In the genomic region with DNA sequence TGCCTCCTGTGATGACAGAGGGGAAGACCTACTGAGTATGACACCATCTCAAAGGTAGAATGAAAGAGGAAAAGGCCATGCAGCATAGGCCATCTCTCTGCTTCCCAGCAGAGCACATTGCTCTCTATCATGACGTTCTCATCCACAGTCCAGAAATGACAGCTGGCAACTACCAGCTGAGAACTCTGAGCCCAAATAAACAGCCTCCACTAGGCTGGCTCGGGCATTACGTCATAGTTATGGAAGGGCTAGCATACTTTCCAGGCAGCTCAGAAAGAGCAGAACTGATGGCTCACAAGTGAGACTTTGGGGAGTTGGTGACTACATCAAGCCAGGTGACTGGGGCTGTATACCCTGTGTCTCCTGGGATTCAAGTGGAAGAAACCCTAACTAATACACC, we compare ENCODE assay signal across 22 mouse cellular contexts.
"Had no signal": no experiment of that assay in that cellular context is flagged by ENCODE, and none has a peak within 500 bp of the region (broad histone marks: within the 10 kb centered on the region; RNA-seq: fewer than 3 reads in every experiment).

No protein-coding gene starts in this region.

- H3K9me3 ChIP-seq: heart, embryonic 10.5 days; heart, embryonic 12.5 days; kidney, embryonic 15.5 days; limb, embryonic 13.5 days; liver, embryonic 13.5 days had no signal

- H3K4me2 ChIP-seq: heart, embryonic 12.5 days; hindbrain, embryonic 12.5 days; hindbrain, embryonic 14.5 days; kidney, embryonic 15.5 days; limb, embryonic 13.5 days; liver, embryonic 11.5 days; liver, embryonic 13.5 days had no signal

- ATAC-seq: hindbrain, postnatal 0 days; intestine, embryonic 16.5 days had no signal

- H3K4me3 ChIP-seq: gastrocnemius, adult 2 months; heart, embryonic 10.5 days; heart, embryonic 12.5 days; hindbrain, embryonic 12.5 days; kidney, embryonic 15.5 days; left cerebral cortex, adult 2 months; limb, embryonic 13.5 days; liver, embryonic 13.5 days had no signal

- H3K9ac ChIP-seq: heart, embryonic 12.5 days; hindbrain, embryonic 12.5 days; hindbrain, embryonic 14.5 days; kidney, embryonic 15.5 days; limb, embryonic 13.5 days; liver, embryonic 13.5 days had no signal

- H3K4me1 ChIP-seq: limb, embryonic 13.5 days; liver, embryonic 13.5 days had no signal

- H3K27ac ChIP-seq: gastrocnemius, adult 2 months; heart, embryonic 10.5 days; hindbrain, embryonic 12.5 days; hindbrain, embryonic 14.5 days; hindbrain, postnatal 0 days; kidney, embryonic 15.5 days; kidney, postnatal 0 days; left cerebral cortex, adult 2 months; limb, embryonic 13.5 days; liver, embryonic 13.5 days had no signal

- DNase-seq: gastrocnemius, adult 2 months; gastrocnemius, postnatal 10 days; gastrocnemius, postnatal 25 days; heart, adult 18-20 months; heart, postnatal 10 days; kidney, adult 11 months; kidney, adult 2 months; kidney, adult 9 months; kidney, postnatal 14 days; kidney, postnatal 36 days; liver, embryonic 13.5 days had no signal

- H3K27me3 ChIP-seq: liver, embryonic 13.5 days had no signal
